Comparison of ENCODE assay signal across 8 mouse cellular contexts in the genomic region with DNA sequence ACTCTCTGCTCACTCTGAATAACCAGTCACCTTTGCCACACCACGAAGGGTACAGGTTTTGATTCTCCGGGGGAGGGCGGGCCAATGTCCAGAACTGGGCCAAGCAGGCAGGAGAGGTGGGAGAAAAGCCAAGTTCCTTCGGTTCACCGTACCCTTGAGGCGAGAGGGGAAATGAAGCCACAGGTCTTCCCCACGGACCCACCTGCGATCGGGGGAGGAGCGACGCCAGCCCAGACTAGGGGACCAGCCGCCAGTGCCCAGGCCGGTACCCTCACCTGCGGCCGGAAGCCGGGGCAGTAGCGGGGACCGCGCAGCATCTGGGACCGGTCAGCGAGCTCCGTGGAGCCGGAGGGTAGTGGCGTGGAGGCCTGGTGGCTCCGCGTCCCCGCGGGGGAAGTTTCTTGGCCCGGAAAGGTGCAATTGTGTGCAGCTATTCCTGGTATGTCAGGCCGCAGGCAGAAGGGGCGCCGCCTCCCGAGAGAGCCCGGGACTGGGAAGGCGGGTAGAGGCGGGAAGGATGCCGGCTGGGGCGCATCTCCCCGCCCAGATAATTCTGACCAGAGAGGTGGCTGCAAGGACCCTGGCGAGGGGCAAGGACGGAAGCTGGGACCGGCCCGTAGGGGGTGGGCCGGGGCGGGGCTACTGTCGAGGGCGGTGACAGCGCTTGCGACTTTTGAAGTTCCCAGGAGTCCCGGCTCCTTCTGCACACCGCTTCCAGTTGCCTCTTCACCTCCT. TPM values are rescaled to one million over a fixed set of nuclear protein-coding genes. Genes with fewer than 3 reads are reported as not detected.
DNase-seq lines count a peak whose midpoint lies in the region; ATAC-seq and TF ChIP-seq lines count a peak whose summit lies in the region.

Gene Gm9922 (minus strand): TSS at position 578 of the 735 bp plus-strand sequence.
Gene Lmo7 (plus strand): TSS at position 721 of the 735 bp plus-strand sequence.

- peak within 1 kb of the TSS; percentile 71 for H3K4me3 ChIP-seq in intestine, postnatal 0 days (ENCODE audit: low read depth, low read length)
- H3K4me3 ChIP-seq in midbrain, embryonic 16.5 days (ENCODE audit: low read depth, low read length) = peak within 1 kb of the TSS; percentile 66
- peak within 1 kb of the TSS; percentile 64 for H3K4me3 ChIP-seq in stomach, embryonic 15.5 days (replicated peaks)

- peak within 1 kb of the TSS; percentile 43 for H3K9ac ChIP-seq in intestine, postnatal 0 days (ENCODE audit: low read depth, low read length)
- peak within 1 kb of the TSS; percentile 61 for H3K9ac ChIP-seq in midbrain, embryonic 16.5 days (ENCODE audit: low read depth, low read length)
- peak within 1 kb of the TSS; percentile 33 for H3K9ac ChIP-seq in stomach, embryonic 15.5 days

- TF ChIP-seq CTCF in intestine, postnatal 0 days (IDR thresholded peaks at IDR 0.05; ENCODE audit: low read depth) = peak; percentile 34; the same call in 1 of the 2 replicates

- H3K27me3 ChIP-seq in intestine, postnatal 0 days (replicated peaks; ENCODE audit: control insufficient read depth, insufficient read depth, low read length) = peaks cover 8% of the 10 kb centered on the region; the same call in 1 of the 2 replicates
- H3K27me3 ChIP-seq in midbrain, embryonic 16.5 days (ENCODE audit: control insufficient read depth, insufficient read depth, low read depth, low read length) = peaks cover 26% of the 10 kb centered on the region
- H3K27me3 ChIP-seq in stomach, embryonic 15.5 days (replicated peaks) = 0 out of 2 replicates have a peak, but pooled peaks cover 5% of the 10 kb centered on the region

- H3K9me3 ChIP-seq in intestine, postnatal 0 days (ENCODE audit: control insufficient read depth) = no peaks in the 10 kb centered on the region
- no peaks in the 10 kb centered on the region for H3K9me3 ChIP-seq in midbrain, embryonic 16.5 days (replicated peaks; ENCODE audit: control insufficient read depth, low read length, poor library complexity, severe bottlenecking)
- H3K9me3 ChIP-seq in stomach, embryonic 15.5 days = no peaks in the 10 kb centered on the region

- ATAC-seq in intestine, postnatal 0 days = peak; percentile 59
- peak; percentile 83 for ATAC-seq in midbrain, embryonic 16.5 days
- ATAC-seq in stomach, embryonic 15.5 days (ENCODE audit: insufficient read depth, low FRiP score, low read depth) = peak; percentile 87

- peak; percentile 3 to 21 for DNase-seq in left cerebral cortex, adult 18-20 months (ENCODE audit: low spot score in 2 of 2)
- DNase-seq in left cerebral cortex, adult 11 months (ENCODE audit: low spot score) = no peak
- peak; percentile 76 for DNase-seq in embryo, embryonic 11 days
- peak; percentile 99 for DNase-seq in heart, adult 11 months
- peak; percentile 58 for DNase-seq in liver

- H3K36me3 ChIP-seq in intestine, postnatal 0 days (ENCODE audit: control insufficient read depth, insufficient read depth) = no peaks in the 10 kb centered on the region
- no peaks in the 10 kb centered on the region for H3K36me3 ChIP-seq in midbrain, embryonic 16.5 days (ENCODE audit: control insufficient read depth, insufficient read depth, low read length)
- H3K36me3 ChIP-seq in stomach, embryonic 15.5 days = no peaks in the 10 kb centered on the region

- WGBS in intestine, postnatal 0 days = under 1% methylated on average over 50 of the region's 51 CpGs
- under 1% methylated on average over 47 of the region's 51 CpGs for WGBS in midbrain, embryonic 16.5 days
- under 1% methylated on average over 51 of the region's 51 CpGs for WGBS in stomach, embryonic 15.5 days

- peak within 1 kb of the TSS; percentile 99 for H3K4me2 ChIP-seq in intestine, postnatal 0 days (replicated peaks; ENCODE audit: low read depth)
- peak within 1 kb of the TSS; percentile 100 for H3K4me2 ChIP-seq in midbrain, embryonic 16.5 days (ENCODE audit: low read length)
- peak within 1 kb of the TSS; percentile 99 for H3K4me2 ChIP-seq in stomach, embryonic 15.5 days

- no peak within 1 kb of the TSS for H3K27ac ChIP-seq in intestine, postnatal 0 days (ENCODE audit: low read depth, low read length)
- no peak within 1 kb of the TSS for H3K27ac ChIP-seq in midbrain, embryonic 16.5 days (ENCODE audit: low read length)
- no peak within 1 kb of the TSS for H3K27ac ChIP-seq in stomach, embryonic 15.5 days

- peaks cover 5% of the 10 kb centered on the region; the same call in 1 of the 2 replicates for H3K4me1 ChIP-seq in intestine, postnatal 0 days (replicated peaks; ENCODE audit: control insufficient read depth, insufficient read depth, low read length)
- H3K4me1 ChIP-seq in midbrain, embryonic 16.5 days (ENCODE audit: control insufficient read depth, insufficient read depth, low read length) = peaks cover 3% of the 10 kb centered on the region; the same call in 1 of the 2 replicates
- H3K4me1 ChIP-seq in stomach, embryonic 15.5 days = 0 out of 2 replicates have a peak, but pooled peaks cover 8% of the 10 kb centered on the region

RNA-seq across cellular contexts. Expression of gene Gm9922, which starts in this region (rescaled TPM):
- total RNA-seq in left cerebral cortex, adult 18-20 months (2021) = not detected
- 0.54 and 0.93 TPM in 2 replicates for polyA plus RNA-seq in intestine, postnatal 0 days (2015; fragmentation: Nextera tagmentation; extraction: Ambion mirVana)
- 0.50 TPM in 1 of 2 replicates, not detected in the other for polyA plus RNA-seq in midbrain, embryonic 16.5 days (2015; fragmentation: Nextera tagmentation; extraction: Ambion mirVana)
- polyA plus RNA-seq in stomach, embryonic 15.5 days (2015; fragmentation: Nextera tagmentation; extraction: Ambion mirVana) = 1.1 and 1.8 TPM in 2 replicates

RNA-seq across cellular contexts. Expression of gene Lmo7, which starts in this region (rescaled TPM):
- 10 to 100 TPM; 87.9 to 89.7 TPM for total RNA-seq in left cerebral cortex, adult 18-20 months (2021)
- 24.5 and 27.0 TPM in 2 replicates for polyA plus RNA-seq in intestine, postnatal 0 days (2015; fragmentation: Nextera tagmentation; extraction: Ambion mirVana)
- 2.5 and 3.8 TPM in 2 replicates for polyA plus RNA-seq in midbrain, embryonic 16.5 days (2015; fragmentation: Nextera tagmentation; extraction: Ambion mirVana)
- 19.3 and 21.1 TPM in 2 replicates for polyA plus RNA-seq in stomach, embryonic 15.5 days (2015; fragmentation: Nextera tagmentation; extraction: Ambion mirVana)
